Mouse (Mus musculus) liver, embryonic 11.5 days (tissue): ENCODE results near the gene Mrps35. TPM values are rescaled to one million over a fixed set of nuclear protein-coding genes. Genes with fewer than 3 reads are reported as not detected.

Source experiments
- ATAC-seq: fragments of 200-750 bp; cut with Nextera tagmentation; replicated peaks from 2 replicates; pipeline ENCODE4 v1.8.0; 2017; ENCODE audit warnings: moderate number of reproducible peaks, mild to moderate bottlenecking, moderate TSS enrichment, moderate library complexity; ENCODE audit not compliant: low FRiP score
- DNase-seq: peaks from one replicate; pipeline ENCODE4 v3.0.0-alpha.2; 2017; ENCODE audit warnings: low spot score
- H3K27ac ChIP-seq: fragments of 300-500 bp; sonication (generic); 2 replicates; pipeline ENCODE4 v1.5.1; 2014; ENCODE audit warnings: mild to moderate bottlenecking, low read depth, low read length, control low read depth
- H3K27me3 ChIP-seq: fragments of 300-500 bp; sonication (generic); replicated peaks from 2 replicates; pipeline ENCODE4 v1.6.1; 2014; ENCODE audit warnings: low read length, mixed read lengths; ENCODE audit not compliant: control insufficient read depth, insufficient read depth
- H3K36me3 ChIP-seq: fragments of 300-500 bp; sonication (generic); 2 replicates; pipeline ENCODE4 v1.6.1; 2014; ENCODE audit warnings: mild to moderate bottlenecking, low read length, moderate library complexity, mixed read lengths; ENCODE audit not compliant: control insufficient read depth, insufficient read depth
- H3K4me1 ChIP-seq: fragments of 300-500 bp; sonication (generic); replicated peaks from 2 replicates; pipeline ENCODE4 v1.6.1; 2014; ENCODE audit warnings: low read length, mixed read lengths; ENCODE audit not compliant: control insufficient read depth, insufficient read depth
- H3K4me2 ChIP-seq: fragments of 300-500 bp; sonication (generic); 2 replicates; pipeline ENCODE4 v1.6.1; 2014; ENCODE audit warnings: mild to moderate bottlenecking, control low read depth, moderate library complexity
- H3K4me3 ChIP-seq: fragments of 300-500 bp; sonication (generic); 2 replicates; pipeline ENCODE4 v1.5.1; 2014; ENCODE audit warnings: low read depth, low read length, control low read depth
- H3K9ac ChIP-seq: fragments of 300-500 bp; sonication (generic); 2 replicates; pipeline ENCODE4 v1.6.1; 2014; ENCODE audit warnings: low read depth, low read length, control low read depth
- H3K9me3 ChIP-seq: fragments of 300-500 bp; sonication (generic); 2 replicates; pipeline ENCODE4 v1.6.1; 2016; ENCODE audit warnings: low read length, inconsistent platforms, mixed read lengths; ENCODE audit not compliant: control insufficient read depth
- WGBS: fragments of 180-500 bp; shearing (Covaris S2); extraction: QIAGEN DNeasy Blood & Tissue Kit; methylation state at CpG from one replicate; pipeline ENCODE4 v1.1.7; 2014; 5-methylcytosine and 5-hydroxymethylcytosine counted together
- polyA plus RNA-seq: library from polyadenylated mRNA; unstranded; fragments of >200 nt; fragmentation: Nextera tagmentation; extraction: Ambion mirVana; gene quantifications from 2 replicates; pipeline ENCODE4 v1.2.1, GENCODE M21; 2014

Mrps35 gene
- polyA plus RNA-seq, 1 experiment from 2014 or later, result 139 TPM

- H3K27ac ChIP-seq, result no peak overlapping the region
- H3K9ac ChIP-seq, result no peak overlapping the region
- no peak overlapping the region for H3K4me2 ChIP-seq
- H3K9me3 ChIP-seq, result no peaks in the 10 kb centered on the region
- DNase-seq (no peak), ATAC-seq (no peak)
- H3K27me3 ChIP-seq, result no peaks in the 10 kb centered on the region
- peaks cover 8% of the 10 kb centered on the region; the same call in 1 of the 2 replicates for H3K36me3 ChIP-seq
- WGBS, result 88% methylated on average over 7 of the region's 7 CpGs
- no peaks in the 10 kb centered on the region for H3K4me1 ChIP-seq
- H3K4me3 ChIP-seq, result no peak overlapping the region
These were observed 19.5 kb downstream of the Mrps35 start for GRCm38 (mm10) chr6:147062034-147062433.

GRCm38 (mm10) chr6:147062694-147063093 lies 20.1 kb downstream of the Mrps35 start:
- no peak overlapping the region for H3K4me2 ChIP-seq
- 92% methylated on average over 7 of the region's 7 CpGs for WGBS
- no peaks in the 10 kb centered on the region for H3K4me1 ChIP-seq
- H3K36me3 ChIP-seq, result peaks cover 8% of the 10 kb centered on the region; the same call in 1 of the 2 replicates
- H3K4me3 ChIP-seq, result no peak overlapping the region
- H3K27me3 ChIP-seq, result no peaks in the 10 kb centered on the region
- no peaks in the 10 kb centered on the region for H3K9me3 ChIP-seq
- DNase-seq (no peak), ATAC-seq (no peak)
- H3K9ac ChIP-seq, result no peak overlapping the region
- no peak overlapping the region for H3K27ac ChIP-seq

- WGBS, result 91% methylated on average over 10 of the region's 10 CpGs
- Histone ChIP-seq H3K4me1 (no peaks in the 10 kb centered on the region), H3K4me2 (no peak overlapping the region), H3K27ac (no peak overlapping the region), H3K9me3 (no peaks in the 10 kb centered on the region), H3K9ac (no peak overlapping the region), H3K4me3 (no peak overlapping the region), H3K27me3 (no peaks in the 10 kb centered on the region), H3K36me3 (peaks cover 6% of the 10 kb centered on the region; the same call in 1 of the 2 replicates)
- DNase-seq (no peak), ATAC-seq (no peak)
These were observed 21.8 kb downstream of the Mrps35 start for GRCm38 (mm10) chr6:147064226-147064943.

DNA sequence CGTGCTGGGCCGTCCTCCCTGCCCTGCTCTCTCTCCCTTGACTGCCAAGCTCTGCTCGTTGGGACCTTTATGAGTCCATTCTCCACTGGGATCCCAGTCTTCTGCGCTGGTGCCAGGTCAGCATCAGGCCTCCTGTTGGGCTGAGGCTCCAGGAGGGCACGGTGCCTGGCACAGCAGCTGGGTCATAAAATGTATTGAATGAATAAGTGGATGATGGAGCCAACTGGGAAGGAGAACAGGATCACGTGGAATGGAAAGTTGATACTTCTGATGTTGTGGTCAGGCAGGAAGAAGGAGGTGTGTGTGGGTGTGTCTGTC lies 22.3 kb downstream of the Mrps35 start:
- 90% methylated on average over 6 of the region's 6 CpGs for WGBS
- H3K4me1 ChIP-seq, result no peaks in the 10 kb centered on the region
- H3K4me2 ChIP-seq, result no peak overlapping the region
- H3K9me3 ChIP-seq, result no peaks in the 10 kb centered on the region
- no peaks in the 10 kb centered on the region for H3K27me3 ChIP-seq
- DNase-seq (no peak), ATAC-seq (no peak)
- H3K9ac ChIP-seq, result no peak overlapping the region
- H3K36me3 ChIP-seq, result peaks cover 6% of the 10 kb centered on the region; the same call in 1 of the 2 replicates
- no peak overlapping the region for H3K27ac ChIP-seq
- H3K4me3 ChIP-seq, result no peak overlapping the region

GRCm38 (mm10) chr6:147075808-147076387 lies 33.3 kb downstream of the Mrps35 start:
- Histone ChIP-seq H3K27me3 (no peaks in the 10 kb centered on the region), H3K9ac (no peak overlapping the region), H3K4me3 (no peak overlapping the region), H3K27ac (no peak overlapping the region), H3K36me3 (peaks cover 6% of the 10 kb centered on the region; the same call in 1 of the 2 replicates), H3K4me2 (no peak overlapping the region), H3K9me3 (no peaks in the 10 kb centered on the region), H3K4me1 (no peaks in the 10 kb centered on the region)
- ATAC-seq (no peak), DNase-seq (no peak)
- 71% methylated on average over 5 of the region's 5 CpGs for WGBS

DNA sequence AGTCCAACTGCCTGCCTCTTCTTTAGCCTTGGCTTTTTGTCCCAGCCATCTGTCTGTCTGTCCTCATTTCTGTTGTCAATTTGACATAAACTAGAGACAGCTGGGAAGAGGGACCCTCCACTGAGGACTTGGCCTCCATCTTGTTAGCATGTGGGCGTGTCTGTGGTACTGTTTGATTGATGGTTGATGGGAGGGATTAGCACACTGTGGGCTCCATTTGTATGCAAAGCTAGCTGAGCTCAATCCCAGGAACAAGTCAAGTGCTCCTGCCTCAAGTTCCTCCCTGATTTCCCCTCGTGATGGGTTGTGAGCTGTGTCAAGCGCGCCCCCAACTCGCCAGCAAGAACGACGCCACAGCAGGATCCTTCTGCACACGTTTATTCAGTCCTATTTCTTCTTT lies 34.3 kb downstream of the Mrps35 start:
- ATAC-seq (no peak), DNase-seq (no peak)
- H3K36me3 ChIP-seq, result peaks cover 4% of the 10 kb centered on the region; the same call in 1 of the 2 replicates
- H3K9me3 ChIP-seq, result no peaks in the 10 kb centered on the region
- WGBS, result 80% methylated on average over 8 of the region's 8 CpGs
- H3K4me3 ChIP-seq, result no peak overlapping the region
- H3K27ac ChIP-seq, result no peak overlapping the region
- no peaks in the 10 kb centered on the region for H3K27me3 ChIP-seq
- H3K4me2 ChIP-seq, result no peak overlapping the region
- H3K4me1 ChIP-seq, result no peaks in the 10 kb centered on the region
- H3K9ac ChIP-seq, result no peak overlapping the region

- Histone ChIP-seq H3K4me1 (no peaks in the 10 kb centered on the region), H3K4me3 (no peak overlapping the region), H3K27ac (no peak overlapping the region), H3K9ac (no peak overlapping the region), H3K9me3 (no peaks in the 10 kb centered on the region), H3K4me2 (no peak overlapping the region), H3K27me3 (no peaks in the 10 kb centered on the region), H3K36me3 (no peaks in the 10 kb centered on the region)
- ATAC-seq (no peak), DNase-seq (no peak)
- WGBS, result 88% methylated on average over 10 of the region's 10 CpGs
These were observed 37.4 kb downstream of the Mrps35 start for GRCm38 (mm10) chr6:147079919-147080318.

- H3K27ac ChIP-seq, result no peak overlapping the region
- H3K4me2 ChIP-seq, result no peak overlapping the region
- H3K4me1 ChIP-seq, result peaks cover 5% of the 10 kb centered on the region
- H3K36me3 ChIP-seq, result no peaks in the 10 kb centered on the region
- WGBS, result 53% methylated on average over 7 of the region's 7 CpGs
- H3K27me3 ChIP-seq, result no peaks in the 10 kb centered on the region
- H3K4me3 ChIP-seq, result no peak overlapping the region
- no peak for DNase-seq
- no peak overlapping the region for H3K9ac ChIP-seq
- ATAC-seq, result no peak
- no peaks in the 10 kb centered on the region for H3K9me3 ChIP-seq
These were observed 43.0 kb downstream of the Mrps35 start for GRCm38 (mm10) chr6:147085398-147086040.
